Mouse (Mus musculus): ENCODE data around the gene Krtap5-1.
"Not testable (repeated sequence)": the region's sequence is repeated elsewhere in the genome, so short reads cannot be mapped to it uniquely, and the experiment has no call there.

The Krtap5-1 gene

GRCm38 (mm10) chr7:142297018-142297417, at the start of gene Krtap5-1:
Gene Krtap5-1, minus strand, starts transcription at chr7:142297118.
- DNase-seq: not testable (repeated sequence)

- DNase-seq: no peak
Measured at GRCm38 (mm10) chr7:142342247-142342640, 45.3 kb upstream of the Krtap5-1 start.

GRCm38 (mm10) chr7:142341564-142342246, 44.8 kb upstream of the Krtap5-1 start:
- DNase-seq: no peak

- DNase-seq: peak; percentile 54
Measured at GRCm38 (mm10) chr7:142340269-142340970, 43.5 kb upstream of the Krtap5-1 start.

GRCm38 (mm10) chr7:142335151-142335550, 38.2 kb upstream of the Krtap5-1 start:
- no peak for DNase-seq

GRCm38 (mm10) chr7:142334246-142334645, 37.3 kb upstream of the Krtap5-1 start:
- DNase-seq: peak; percentile 92

GRCm38 (mm10) chr7:142332741-142333140, 35.8 kb upstream of the Krtap5-1 start:
- DNase-seq: not testable (repeated sequence)

GRCm38 (mm10) chr7:142331281-142331680, 34.4 kb upstream of the Krtap5-1 start:
- DNase-seq: no peak

- DNase-seq: peak; percentile 54
Measured at GRCm38 (mm10) chr7:142330271-142330724, 33.4 kb upstream of the Krtap5-1 start.

GRCm38 (mm10) chr7:142328507-142328906, 31.6 kb upstream of the Krtap5-1 start:
- no peak for DNase-seq

- DNase-seq: no peak
Measured at GRCm38 (mm10) chr7:142326714-142327445, 30.0 kb upstream of the Krtap5-1 start.

- DNase-seq: no peak
Measured at GRCm38 (mm10) chr7:142323396-142324117, 26.6 kb upstream of the Krtap5-1 start.

- no peak for DNase-seq
Measured at GRCm38 (mm10) chr7:142322641-142323040, 25.7 kb upstream of the Krtap5-1 start.

- DNase-seq: not testable (repeated sequence)
Measured at GRCm38 (mm10) chr7:142321637-142322306, 24.9 kb upstream of the Krtap5-1 start.

- DNase-seq: no peak
Measured at GRCm38 (mm10) chr7:142320906-142321305, 24.0 kb upstream of the Krtap5-1 start.

- DNase-seq: no peak
Measured at GRCm38 (mm10) chr7:142319124-142319523, 22.2 kb upstream of the Krtap5-1 start.

GRCm38 (mm10) chr7:142317216-142317615, 20.3 kb upstream of the Krtap5-1 start:
- DNase-seq: no peak

- peak; percentile 40 for DNase-seq
Measured at GRCm38 (mm10) chr7:142316558-142316957, 19.6 kb upstream of the Krtap5-1 start.

GRCm38 (mm10) chr7:142314600-142315285, 17.8 kb upstream of the Krtap5-1 start:
- DNase-seq: no peak

GRCm38 (mm10) chr7:142303929-142304328, 7.0 kb upstream of the Krtap5-1 start:
- not testable (repeated sequence) for DNase-seq

- DNase-seq: no peak
Measured at GRCm38 (mm10) chr7:142303249-142303648, 6.3 kb upstream of the Krtap5-1 start, which contains the start of gene Krtap5-4. Gene Krtap5-4, plus strand, starts transcription at chr7:142303549.
